Mouse (Mus musculus) C2C12 (cell line): ENCODE results near the gene Rps26.

Experiments used
- CEBPB ChIP-seq: IDR thresholded peaks from one replicate; pipeline ENCODE4 v1.6.1; 2011; ENCODE audit warnings: low read depth, mild to moderate bottlenecking, control low read depth, moderate library complexity
- CTCF ChIP-seq: IDR thresholded peaks from one replicate; pipeline ENCODE4 v1.5.1; 2011; ENCODE audit not compliant: control insufficient read depth, insufficient read depth, insufficient read length
- MAX ChIP-seq: IDR thresholded peaks from one replicate; pipeline ENCODE4 v1.6.1; 2011; ENCODE audit warnings: mild to moderate bottlenecking, control low read depth
- MYOD1 ChIP-seq: IDR thresholded peaks from one replicate; pipeline ENCODE4 v1.6.1; 2011; ENCODE audit warnings: low read depth; ENCODE audit not compliant: control insufficient read depth, insufficient read length
- MYOG ChIP-seq: IDR thresholded peaks from one replicate; pipeline ENCODE4 v1.6.1; 2011; ENCODE audit not compliant: control insufficient read depth, insufficient read length; ENCODE audit errors: extremely low read depth
- USF1 ChIP-seq: IDR thresholded peaks from one replicate; pipeline ENCODE4 v1.6.1; 2011; ENCODE audit warnings: low read depth, mild to moderate bottlenecking, control low read depth, moderate library complexity

- no peak for TF ChIP-seq MYOG
- no peak for TF ChIP-seq CTCF
- TF ChIP-seq USF1 = no peak
- no peak for TF ChIP-seq MAX
- TF ChIP-seq MYOD1 = no peak
- no peak for TF ChIP-seq CEBPB
Measured at GRCm38 (mm10) chr10:128586546-128586945, 40.0 kb downstream of the Rps26 start.
